Mouse (Mus musculus) spleen, postnatal 4 days (tissue): ENCODE data around the gene E030025P04Rik.
A peak's percentile ranks its signal among the peaks of the same experiment; 100 is the strongest.

Experiments
- DNase-seq, 2 experiments: peaks; one replicate each; pipeline ENCODE4 v3.0.0; 2022; ENCODE audit warnings: low spot score in 2 of 2

The E030025P04Rik gene

GRCm38 (mm10) chr11:109144236-109144635 lies at the start of gene E030025P04Rik:
Gene E030025P04Rik (minus strand): TSS chr11:109144369.
- no peak for DNase-seq

GRCm38 (mm10) chr11:109192673-109193557 lies 48.7 kb upstream of the E030025P04Rik start:
- DNase-seq, result peak; percentile 48 to 77

GRCm38 (mm10) chr11:109188235-109188634 lies 44.1 kb upstream of the E030025P04Rik start:
- DNase-seq, result no peak

- DNase-seq, result no peak
Measured at GRCm38 (mm10) chr11:109187631-109188184, 43.5 kb upstream of the E030025P04Rik start.

GRCm38 (mm10) chr11:109181118-109181517 lies 36.9 kb upstream of the E030025P04Rik start:
- DNase-seq, result no peak

GRCm38 (mm10) chr11:109180290-109180689 lies 36.1 kb upstream of the E030025P04Rik start:
- no peak for DNase-seq

GRCm38 (mm10) chr11:109178788-109179518 lies 34.8 kb upstream of the E030025P04Rik start:
- no peak for DNase-seq

GRCm38 (mm10) chr11:109175376-109175969 lies 31.3 kb upstream of the E030025P04Rik start:
- no peak for DNase-seq

GRCm38 (mm10) chr11:109172224-109172623 lies 28.1 kb upstream of the E030025P04Rik start:
- no peak for DNase-seq

GRCm38 (mm10) chr11:109170771-109171170 lies 26.6 kb upstream of the E030025P04Rik start:
- DNase-seq, result no peak

GRCm38 (mm10) chr11:109157694-109158093 lies 13.5 kb upstream of the E030025P04Rik start:
- no peak for DNase-seq

- no peak for DNase-seq
Measured at GRCm38 (mm10) chr11:109144890-109145341, 747 bp upstream of the E030025P04Rik start.

- no peak for DNase-seq
Measured at GRCm38 (mm10) chr11:109126482-109126881, 17.7 kb downstream of the E030025P04Rik start.

- no peak for DNase-seq
Measured at GRCm38 (mm10) chr11:109125451-109125850, 18.7 kb downstream of the E030025P04Rik start.

GRCm38 (mm10) chr11:109124284-109124683 lies 19.9 kb downstream of the E030025P04Rik start:
- no peak for DNase-seq

- no peak for DNase-seq
Measured at GRCm38 (mm10) chr11:109109826-109110346, 34.3 kb downstream of the E030025P04Rik start.

- no peak for DNase-seq
Measured at GRCm38 (mm10) chr11:109109056-109109455, 35.1 kb downstream of the E030025P04Rik start.

GRCm38 (mm10) chr11:109107518-109108205 lies 36.5 kb downstream of the E030025P04Rik start:
- no peak for DNase-seq

GRCm38 (mm10) chr11:109106751-109107150 lies 37.4 kb downstream of the E030025P04Rik start:
- no peak for DNase-seq

- DNase-seq, result no peak
Measured at GRCm38 (mm10) chr11:109106181-109106580, 38.0 kb downstream of the E030025P04Rik start.

- no peak for DNase-seq
Measured at GRCm38 (mm10) chr11:109103386-109103785, 40.8 kb downstream of the E030025P04Rik start.
